Mouse (Mus musculus): ENCODE data around the gene Nr1h2. TPM values are rescaled to one million over a fixed set of nuclear protein-coding genes. Genes with fewer than 3 reads are reported as not detected.

Nr1h2 gene
- total and polyA plus RNA-seq, 3 experiments, result 49.7 to 82.3 TPM; not detected in 1

DNA sequence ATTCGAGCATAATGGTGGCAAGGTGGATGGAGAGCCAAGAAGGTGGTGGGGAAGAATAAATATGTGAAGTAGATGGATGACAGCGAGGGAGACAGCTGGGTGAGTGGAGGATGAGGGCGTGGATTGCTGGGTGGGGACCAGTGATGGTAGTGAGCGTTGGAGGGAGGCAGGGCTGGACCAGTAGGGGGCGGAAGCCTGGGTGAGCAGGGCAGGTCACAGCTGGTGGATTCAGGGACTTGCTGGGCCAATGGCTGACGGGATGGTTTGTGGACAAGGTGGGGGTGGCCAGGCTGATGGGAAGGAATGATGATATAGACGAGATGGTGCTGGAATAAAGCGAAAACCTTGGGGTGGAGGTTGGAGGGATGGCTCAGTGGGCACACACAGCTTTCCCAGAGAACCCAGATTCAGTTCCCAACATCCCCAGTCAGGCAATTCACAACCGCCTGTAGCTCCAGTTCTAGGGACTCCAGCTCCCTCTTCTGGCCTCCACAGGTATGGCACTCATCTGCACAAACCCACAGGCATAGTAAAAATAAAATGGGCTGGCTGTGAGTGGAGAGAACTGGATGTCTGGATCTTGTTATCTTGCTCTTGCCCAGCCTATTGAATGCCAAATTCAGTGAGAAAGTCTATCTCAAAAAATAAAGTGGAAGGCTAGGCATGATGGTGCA, 34.4 kb downstream of the Nr1h2 start:
- no peaks in the 10 kb centered on the region for H3K4me1 ChIP-seq (ENCODE audit: control insufficient read depth in 1 of 2, insufficient read depth in 2 of 2, low read length in 2 of 2)
- no peak overlapping the region for H3K9ac ChIP-seq (ENCODE audit: control insufficient read depth, low read depth, low read length, poor library complexity, severe bottlenecking)
- peaks cover 0 to 3% of the 10 kb centered on the region in 2 experiments; a peak in 3 of 4 replicates for H3K27me3 ChIP-seq (ENCODE audit: control insufficient read depth in 1 of 2, insufficient read depth in 2 of 2, low read length in 2 of 2)
- DNase-seq (ENCODE audit: low read depth, low spot score), result peak; percentile 48
- H3K79me2 ChIP-seq (ENCODE audit: control insufficient read depth, insufficient read depth, low read length, poor library complexity), result no peaks in the 10 kb centered on the region
- no peaks in the 10 kb centered on the region for H3K36me3 ChIP-seq (ENCODE audit: control insufficient read depth in 1 of 2, insufficient read depth in 2 of 2, low read length in 2 of 2)
- H3K4me3 ChIP-seq (ENCODE audit: control insufficient read depth in 1 of 2, insufficient read depth in 1 of 2, low read depth in 2 of 2, low read length in 2 of 2), result no peak overlapping the region
- H3K9me3 ChIP-seq (replicated peaks; ENCODE audit: insufficient read depth, low read length), result no peaks in the 10 kb centered on the region
- no peak overlapping the region for H3K27ac ChIP-seq (ENCODE audit: control insufficient read depth, low read depth, low read length)
- TF ChIP-seq UBTF (IDR thresholded peaks at IDR 0.05; ENCODE audit: borderline replicate concordance, insufficient read depth, low read depth, low read length) (no peak), RAD21 (IDR thresholded peaks at IDR 0.05; ENCODE audit: low read depth, low read length) (peak; percentile 57), ZC3H11A (IDR thresholded peaks at IDR 0.05; ENCODE audit: low read depth, low read length) (0 out of 2 replicates have a peak, but pooled peaks have one; percentile 27), CTCF (IDR thresholded peaks at IDR 0.05 in 2 of 3, conservative IDR thresholded peaks at IDR 0.05 in 1 of 3; ENCODE audit: control insufficient read depth in 1 of 3, insufficient read depth in 1 of 3, low read depth in 2 of 3, low read length in 3 of 3, poor library complexity in 1 of 3, severe bottlenecking in 1 of 3) (peak; percentile 60 to 68 (median 61)), JUND (IDR thresholded peaks at IDR 0.05; ENCODE audit: low read depth, low read length) (no peak), MAX (IDR thresholded peaks at IDR 0.05; ENCODE audit: low read length) (no peak), SMC3 (IDR thresholded peaks at IDR 0.05; ENCODE audit: low read depth, low read length) (peak; percentile 58), TCF12 (IDR thresholded peaks at IDR 0.05; ENCODE audit: low read depth, low read length) (no peak)

DNA sequence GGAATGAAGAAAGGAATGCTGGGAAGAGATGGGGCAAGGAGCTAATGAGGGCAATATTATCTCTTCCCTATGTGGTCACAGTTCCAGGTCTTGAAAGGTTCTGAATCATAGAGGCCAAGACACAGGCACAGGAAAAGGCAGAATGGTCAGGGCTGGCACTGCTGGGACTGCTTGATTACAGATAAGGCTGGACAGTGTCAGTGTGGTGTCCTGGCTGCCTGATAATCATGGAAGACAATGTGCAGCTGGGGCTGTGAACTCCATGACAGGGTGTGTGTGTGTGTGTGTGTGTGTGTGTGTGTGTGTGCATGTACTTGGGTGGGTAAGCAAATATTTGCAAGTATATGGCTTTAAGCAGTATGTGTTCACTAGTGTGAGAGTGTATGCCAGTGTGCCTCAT, 46.3 kb downstream of the Nr1h2 start:
- TF ChIP-seq POLR2AphosphoS2 (IDR thresholded peaks at IDR 0.05; ENCODE audit: low read length) (no peak), TCF12 (IDR thresholded peaks at IDR 0.05; ENCODE audit: low read depth, low read length) (no peak), MAZ (IDR thresholded peaks at IDR 0.05; ENCODE audit: low read depth, low read length) (no peak), CHD2 (IDR thresholded peaks at IDR 0.05; ENCODE audit: low read length) (no peak), NRF1 (IDR thresholded peaks at IDR 0.05; ENCODE audit: insufficient read depth, low read depth, low read length, poor library complexity, severe bottlenecking) (no peak), MEF2A (IDR thresholded peaks at IDR 0.05; ENCODE audit: extremely low read depth, insufficient replicate concordance, low read depth, low read length, poor library complexity, severe bottlenecking) (no peak), BHLHE40 (IDR thresholded peaks at IDR 0.05; ENCODE audit: borderline replicate concordance, low read depth, low read length) (no peak), GATA1 (IDR thresholded peaks at IDR 0.05; ENCODE audit: low read depth, low read length) (no peak), ZC3H11A (IDR thresholded peaks at IDR 0.05; ENCODE audit: low read depth, low read length) (no peak)
- Histone ChIP-seq H3K79me2 (ENCODE audit: control insufficient read depth, insufficient read depth, low read length, poor library complexity) (no peaks in the 10 kb centered on the region), H3K9ac (ENCODE audit: control insufficient read depth, low read depth, low read length, poor library complexity, severe bottlenecking) (no peak overlapping the region), H3K9me3 (replicated peaks; ENCODE audit: insufficient read depth, low read length) (no peaks in the 10 kb centered on the region), H3K4me1 (ENCODE audit: control insufficient read depth in 1 of 2, insufficient read depth in 2 of 2, low read length in 2 of 2) (no peaks in the 10 kb centered on the region), H3K4me3 (ENCODE audit: control insufficient read depth in 1 of 2, insufficient read depth in 1 of 2, low read depth in 2 of 2, low read length in 2 of 2) (no peak overlapping the region), H3K27ac (ENCODE audit: control insufficient read depth, low read depth, low read length) (no peak overlapping the region), H3K27me3 (ENCODE audit: control insufficient read depth in 1 of 2, insufficient read depth in 2 of 2, low read length in 2 of 2) (peaks cover 0 to 3% of the 10 kb centered on the region in 2 experiments; a peak in 1 of 4 replicates), H3K36me3 (ENCODE audit: control insufficient read depth in 1 of 2, insufficient read depth in 2 of 2, low read length in 2 of 2) (no peaks in the 10 kb centered on the region)
- DNase-seq (ENCODE audit: low read depth, low spot score), result no peak

All from MEL (cell line).